Mouse (Mus musculus) kidney, postnatal 36 days (tissue): Measurements from ENCODE around the gene Enox1.

Experiments used
- DNase-seq, 2 experiments: peaks; one replicate each; pipeline ENCODE4 v3.0.0; 2021 to 2022; ENCODE audit warnings: mixed read lengths in 2 of 2

Enox1 gene

GRCm38 (mm10) chr14:77196246-77196645 lies 39.7 kb downstream of the Enox1 start:
- no peak for DNase-seq

GRCm38 (mm10) chr14:77197414-77197915 lies 40.9 kb downstream of the Enox1 start:
- DNase-seq = no peak

- DNase-seq = no peak
Measured at GRCm38 (mm10) chr14:77210889-77211288, 54.3 kb downstream of the Enox1 start.

- no peak for DNase-seq
Measured at GRCm38 (mm10) chr14:77213210-77213609, 56.6 kb downstream of the Enox1 start.

GRCm38 (mm10) chr14:77214848-77215247 lies 58.3 kb downstream of the Enox1 start:
- no peak for DNase-seq

- DNase-seq = no peak
Measured at GRCm38 (mm10) chr14:77225346-77225745, 68.8 kb downstream of the Enox1 start.

GRCm38 (mm10) chr14:77238811-77239210 lies 82.2 kb downstream of the Enox1 start:
- no peak for DNase-seq

- no peak for DNase-seq
Measured at GRCm38 (mm10) chr14:77239360-77239759, 82.8 kb downstream of the Enox1 start.

GRCm38 (mm10) chr14:77246977-77247376 lies 90.4 kb downstream of the Enox1 start:
- no peak for DNase-seq

GRCm38 (mm10) chr14:77248426-77248825 lies 91.9 kb downstream of the Enox1 start:
- no peak for DNase-seq

- DNase-seq = no peak
Measured at GRCm38 (mm10) chr14:77248946-77249345, 92.4 kb downstream of the Enox1 start.

- DNase-seq = no peak
Measured at GRCm38 (mm10) chr14:77250652-77251238, 94.2 kb downstream of the Enox1 start.

- no peak for DNase-seq
Measured at GRCm38 (mm10) chr14:77255201-77255600, 98.6 kb downstream of the Enox1 start.

GRCm38 (mm10) chr14:77255711-77256110 lies 99.1 kb downstream of the Enox1 start:
- DNase-seq = no peak

GRCm38 (mm10) chr14:77256943-77257342 lies 100.4 kb downstream of the Enox1 start:
- no peak for DNase-seq

- DNase-seq = no peak
Measured at GRCm38 (mm10) chr14:77257461-77257860, 100.9 kb downstream of the Enox1 start.

- DNase-seq = no peak
Measured at GRCm38 (mm10) chr14:77258186-77258585, 101.6 kb downstream of the Enox1 start.

- peak; percentile 15 to 19 for DNase-seq
Measured at GRCm38 (mm10) chr14:77259686-77260085, 103.1 kb downstream of the Enox1 start.

- DNase-seq = no peak
Measured at GRCm38 (mm10) chr14:77260107-77260506, 103.5 kb downstream of the Enox1 start.

- no peak for DNase-seq
Measured at GRCm38 (mm10) chr14:77266805-77267771, 110.5 kb downstream of the Enox1 start.

GRCm38 (mm10) chr14:77272248-77272930 lies 115.8 kb downstream of the Enox1 start:
- no peak for DNase-seq

GRCm38 (mm10) chr14:77272931-77273446 lies 116.4 kb downstream of the Enox1 start:
- DNase-seq = no peak

- no peak for DNase-seq
Measured at GRCm38 (mm10) chr14:77273721-77274120, 117.2 kb downstream of the Enox1 start.
